Mouse (Mus musculus): ENCODE data around the gene Reg3a.
"Not testable (repeated sequence)": the region's sequence is repeated elsewhere in the genome, so short reads cannot be mapped to it uniquely, and the experiment has no call there.

The Reg3a gene

GRCm38 (mm10) chr6:78380409-78380808 lies at the start of gene Reg3a:
Gene Reg3a, plus strand, starts transcription at chr6:78380709.
- no peak for DNase-seq (ENCODE audit: low read depth in 2 of 2, low spot score in 2 of 2)

DNA sequence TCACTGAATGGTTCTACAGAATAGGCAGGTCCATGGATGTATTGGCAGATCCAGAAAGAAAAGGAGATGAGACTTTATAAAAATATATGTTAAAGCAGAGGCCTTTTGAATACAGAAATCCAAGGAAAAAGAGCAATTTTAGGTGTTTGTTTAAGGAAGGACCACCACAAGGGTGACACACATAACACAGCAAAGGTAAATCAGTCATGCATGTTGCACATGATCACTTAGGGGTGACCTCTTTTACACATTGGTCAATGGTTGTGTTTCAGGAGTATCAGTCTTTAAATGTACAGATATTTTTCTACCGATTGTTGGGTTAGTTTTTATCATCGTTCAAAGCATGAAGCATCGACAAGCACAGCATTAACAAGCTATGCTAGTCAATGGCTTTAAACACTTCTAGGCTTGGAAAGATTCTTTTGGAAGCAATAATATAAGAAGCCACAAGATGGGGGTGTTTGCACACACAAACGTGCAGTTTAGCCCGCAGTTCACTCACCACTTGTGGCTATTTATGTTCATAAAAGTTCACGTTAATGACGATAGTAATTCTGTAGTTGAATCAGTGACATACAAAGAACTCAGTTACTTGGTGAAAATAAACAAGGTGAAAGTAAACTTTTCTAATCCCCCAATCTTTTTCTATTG lies 48.5 kb upstream of the Reg3a start:
- no peak for DNase-seq (ENCODE audit: low read depth in 2 of 2, low spot score in 2 of 2)

DNA sequence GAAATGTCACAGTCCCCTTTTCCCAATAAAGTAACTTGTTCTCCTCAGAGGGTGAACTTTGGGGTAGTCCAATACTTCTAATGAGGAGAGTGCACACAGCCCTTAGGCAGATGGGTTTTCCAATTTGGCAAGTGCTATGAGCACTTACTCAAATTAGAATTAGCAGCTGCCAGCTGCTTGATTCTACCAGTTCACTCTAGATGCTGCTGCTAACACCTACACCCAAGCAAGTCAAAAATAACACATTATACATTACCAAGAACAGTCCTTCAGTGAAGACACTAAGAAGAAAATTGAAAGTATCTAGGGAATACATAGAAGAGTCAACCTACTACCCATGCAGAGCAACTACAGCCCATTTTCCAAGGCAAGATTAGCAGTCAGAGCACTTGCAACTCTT lies 40.2 kb upstream of the Reg3a start:
- no peak for DNase-seq (ENCODE audit: low read depth in 2 of 2, low spot score in 2 of 2)

DNA sequence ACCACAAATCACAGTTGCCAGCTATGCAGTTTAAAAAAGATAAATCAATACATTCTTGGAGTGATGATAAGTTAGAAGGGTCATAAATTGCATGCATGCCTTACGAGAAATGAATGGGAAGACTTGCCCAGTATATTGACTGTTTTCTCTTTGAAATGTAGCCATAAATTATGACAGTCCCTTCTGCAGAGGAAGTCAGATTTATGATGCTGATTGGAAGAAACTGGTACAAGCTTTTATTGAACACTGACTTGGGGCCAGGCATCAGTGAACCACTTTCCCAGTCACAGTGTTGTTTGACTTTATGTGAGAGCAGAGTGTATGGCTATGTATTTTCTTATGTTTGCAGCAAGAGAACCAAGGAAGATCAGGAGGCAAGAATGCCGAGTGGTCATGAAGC lies 38.8 kb upstream of the Reg3a start:
- DNase-seq (ENCODE audit: low read depth in 2 of 2, low spot score in 2 of 2) = no peak

GRCm38 (mm10) chr6:78361971-78362563 lies 18.4 kb upstream of the Reg3a start:
- DNase-seq (ENCODE audit: low read depth in 2 of 2, low spot score in 2 of 2) = no peak

GRCm38 (mm10) chr6:78370357-78370756 lies 10.2 kb upstream of the Reg3a start, which contains the start of gene Reg3b:
Gene Reg3b, plus strand, starts transcription at chr6:78370657.
- no peak for DNase-seq (ENCODE audit: low read depth in 2 of 2, low spot score in 2 of 2)

DNA sequence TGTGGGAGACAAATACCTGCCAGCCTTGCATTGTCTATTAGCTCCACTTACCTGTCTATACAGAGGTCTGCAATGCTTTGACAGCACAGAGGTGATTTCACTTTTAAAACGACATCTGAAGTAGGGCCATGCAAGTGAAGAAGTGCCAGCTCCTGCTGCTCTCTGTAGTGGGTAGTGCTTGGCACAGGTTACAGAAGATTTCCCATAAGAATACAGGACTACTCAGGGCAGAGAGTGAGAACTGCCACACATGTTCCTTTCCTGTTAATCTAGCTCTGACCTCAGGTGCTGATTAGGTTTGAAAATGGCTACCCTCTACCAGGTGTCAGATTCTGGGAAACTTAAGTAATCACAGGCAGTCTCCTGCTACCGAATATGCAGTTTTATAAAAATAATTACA lies 1.7 kb upstream of the Reg3a start, which contains the start of gene Reg3d:
Gene Reg3d, minus strand, starts transcription at position 101 of the 400 bp plus-strand sequence.
- DNase-seq (ENCODE audit: low read depth in 2 of 2, low spot score in 2 of 2) = no peak

- no peak for DNase-seq (ENCODE audit: low read depth in 2 of 2, low spot score in 2 of 2)
Observed at GRCm38 (mm10) chr6:78385609-78386008, 5.1 kb downstream of the Reg3a start.

DNA sequence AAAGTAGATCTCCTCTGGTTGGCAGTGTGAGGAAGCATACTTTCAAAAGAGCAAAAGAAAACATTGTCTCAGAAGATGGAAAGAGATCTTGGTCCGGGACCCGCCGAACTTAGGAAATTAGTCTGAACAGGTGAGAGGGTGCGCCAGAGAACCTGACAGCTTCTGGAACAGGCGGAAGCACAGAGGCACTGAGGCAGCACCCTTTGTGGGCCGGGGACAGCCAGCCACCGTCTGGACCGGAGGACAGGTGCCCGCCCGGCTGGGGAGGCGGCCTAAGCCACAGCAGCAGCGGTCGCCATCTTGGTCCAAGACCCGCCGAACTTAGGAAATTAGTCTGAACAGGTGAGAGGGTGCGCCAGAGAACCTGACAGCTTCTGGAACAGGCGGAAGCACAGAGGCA lies 14.8 kb downstream of the Reg3a start, which contains the start of gene Reg2:
Gene Reg2, plus strand, starts transcription at position 301 of the 400 bp plus-strand sequence.
- not testable (repeated sequence) for DNase-seq (ENCODE audit: low read depth in 2 of 2, low spot score in 2 of 2)

- not testable (repeated sequence) for DNase-seq (ENCODE audit: low read depth in 2 of 2, low spot score in 2 of 2)
Observed at GRCm38 (mm10) chr6:78422411-78422810, 41.9 kb downstream of the Reg3a start, which contains the start of gene Reg1. Gene Reg1, plus strand, starts transcription at chr6:78422711.

DNA sequence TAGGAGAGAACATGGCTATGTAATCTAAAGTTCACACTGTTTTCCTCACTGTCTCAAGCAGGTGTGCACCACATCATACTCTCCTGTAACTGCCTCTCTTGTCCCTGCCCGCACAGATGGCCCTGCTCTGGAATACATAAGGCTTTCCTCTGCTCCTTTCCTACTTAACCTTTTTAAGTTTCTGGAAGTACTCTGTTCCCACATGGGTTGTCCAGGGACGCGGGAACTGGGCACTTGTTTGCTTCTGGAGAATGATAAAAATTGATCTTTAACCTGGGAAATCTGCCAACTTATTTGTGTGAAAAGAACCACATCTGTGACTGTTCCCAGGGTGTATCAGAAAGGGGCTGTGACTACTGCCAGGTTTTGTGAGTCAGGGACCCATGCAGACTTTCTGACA lies 45.0 kb downstream of the Reg3a start:
- no peak for DNase-seq (ENCODE audit: low read depth in 2 of 2, low spot score in 2 of 2)
